Mouse (Mus musculus): ENCODE measurements at regions not wholly inside any gene's neighbourhood (a gene's known extent, or its start where the extent isn't known, plus 50 kb on each side); places are given as distances from the start of the nearest gene placed in this dataset.

- no peak for TF ChIP-seq POLR2AphosphoS2 (IDR thresholded peaks at IDR 0.05; ENCODE audit: insufficient read length, low read depth)
- TF ChIP-seq POLR2A (IDR thresholded peaks at IDR 0.05; ENCODE audit: insufficient read length, low read depth) = no peak
- no peak for TF ChIP-seq USF1 (IDR thresholded peaks at IDR 0.05; ENCODE audit: low read depth)
- TF ChIP-seq CEBPB (IDR thresholded peaks at IDR 0.05; ENCODE audit: insufficient read depth, poor library complexity, severe bottlenecking) = no peak
- TF ChIP-seq MAX (IDR thresholded peaks at IDR 0.05; ENCODE audit: low read depth) = no peak
- TF ChIP-seq E2F4 (IDR thresholded peaks at IDR 0.05; ENCODE audit: insufficient read depth) = no peak
- TF ChIP-seq MYOG (IDR thresholded peaks at IDR 0.05; ENCODE audit: control insufficient read depth in 1 of 3, insufficient read depth in 1 of 3, insufficient read length in 2 of 3, low read depth in 2 of 3) = no peak
Measured at GRCm38 (mm10) chr8:113512856-113513255, 122.5 kb upstream of the Mon1b start.

Data from myocyte (in vitro differentiated cells).